Mouse (Mus musculus) E14TG2a.4 (cell line): Measurements from ENCODE around the gene Plxnb3.
A peak's percentile ranks its signal among the peaks of the same experiment; 100 is the strongest.

Experiments used
- H3K27me3 ChIP-seq: 2 replicates; pipeline ENCODE4 v1.6.1; 2014; ENCODE audit warnings: low read length, control low read depth; ENCODE audit not compliant: insufficient read depth
- H3K36me3 ChIP-seq: 2 replicates; pipeline ENCODE4 v1.6.1; 2014; ENCODE audit warnings: low read length, control low read depth; ENCODE audit not compliant: insufficient read depth
- H3K4me1 ChIP-seq: replicated peaks from 2 replicates; pipeline ENCODE4 v1.6.1; 2014; ENCODE audit warnings: low read depth, low read length, control low read depth
- H3K4me3 ChIP-seq: replicated peaks from 2 replicates; pipeline ENCODE4 v1.5.1; 2014; ENCODE audit warnings: mild to moderate bottlenecking, low read length
- H3K9me3 ChIP-seq: 2 replicates; pipeline ENCODE4 v1.6.1; 2014; ENCODE audit warnings: low read length, control low read depth
- CTCF ChIP-seq: conservative IDR thresholded peaks from 2 replicates; pipeline ENCODE4 v1.5.1; 2014; ENCODE audit warnings: low read length
- NANOG ChIP-seq: IDR thresholded peaks from 2 replicates; pipeline ENCODE4 v1.6.1; 2014; ENCODE audit warnings: borderline replicate concordance, low read length, mixed read lengths
- POU5F1 ChIP-seq: IDR thresholded peaks from 2 replicates; pipeline ENCODE4 v1.6.1; 2014; ENCODE audit warnings: low read length, borderline replicate concordance

The Plxnb3 gene

GRCm38 (mm10) chrX:73767267-73767666 is 10.4 kb downstream of the Plxnb3 start:
- no peaks in the 10 kb centered on the region for H3K9me3 ChIP-seq
- no peak for TF ChIP-seq POU5F1
- peak; percentile 55 for TF ChIP-seq CTCF
- no peak for TF ChIP-seq NANOG
- no peaks in the 10 kb centered on the region for H3K27me3 ChIP-seq
- 0 out of 2 replicates have a peak, but pooled peaks cover 3% of the 10 kb centered on the region for H3K4me1 ChIP-seq
- no peak overlapping the region for H3K4me3 ChIP-seq
- no peaks in the 10 kb centered on the region for H3K36me3 ChIP-seq

DNA sequence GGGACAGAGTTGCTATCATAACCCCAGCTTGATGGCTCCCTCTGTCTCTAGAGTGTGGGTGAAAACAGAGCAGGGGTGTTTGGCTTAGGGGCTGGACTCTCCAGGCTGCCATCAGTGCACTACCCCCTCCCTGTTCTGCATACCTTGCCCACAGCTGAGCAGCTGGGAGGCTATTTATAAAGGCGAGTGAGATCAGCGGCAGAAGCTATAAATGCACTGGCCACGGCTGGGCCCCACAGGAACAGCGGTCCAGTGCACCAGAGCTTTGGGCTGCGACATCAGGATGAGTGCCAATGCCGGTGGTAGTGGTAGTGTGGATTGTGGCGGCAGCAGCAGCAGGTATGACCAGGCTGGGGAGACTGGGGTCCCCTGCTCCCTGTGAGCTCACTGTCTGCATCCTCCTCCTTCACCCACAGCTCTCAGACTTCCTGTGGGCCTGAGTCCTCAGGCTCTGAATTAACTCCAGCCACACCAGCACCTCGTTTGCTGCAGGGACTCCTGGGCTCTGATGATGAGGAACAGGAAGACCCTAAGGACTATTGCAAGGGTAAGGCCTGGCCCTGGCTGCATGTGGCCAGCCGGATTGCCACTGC is 17.4 kb downstream of the Plxnb3 start, which contains the start of gene Srpk3:
Gene Srpk3 (plus strand): TSS at position 238 of the 593 bp plus-strand sequence.
- Histone ChIP-seq H3K4me1 (no peaks in the 10 kb centered on the region), H3K9me3 (no peaks in the 10 kb centered on the region), H3K4me3 (no peak within 1 kb of the TSS), H3K36me3 (peaks cover 35% of the 10 kb centered on the region), H3K27me3 (no peaks in the 10 kb centered on the region)
- TF ChIP-seq NANOG (no peak), CTCF (no peak)

DNA sequence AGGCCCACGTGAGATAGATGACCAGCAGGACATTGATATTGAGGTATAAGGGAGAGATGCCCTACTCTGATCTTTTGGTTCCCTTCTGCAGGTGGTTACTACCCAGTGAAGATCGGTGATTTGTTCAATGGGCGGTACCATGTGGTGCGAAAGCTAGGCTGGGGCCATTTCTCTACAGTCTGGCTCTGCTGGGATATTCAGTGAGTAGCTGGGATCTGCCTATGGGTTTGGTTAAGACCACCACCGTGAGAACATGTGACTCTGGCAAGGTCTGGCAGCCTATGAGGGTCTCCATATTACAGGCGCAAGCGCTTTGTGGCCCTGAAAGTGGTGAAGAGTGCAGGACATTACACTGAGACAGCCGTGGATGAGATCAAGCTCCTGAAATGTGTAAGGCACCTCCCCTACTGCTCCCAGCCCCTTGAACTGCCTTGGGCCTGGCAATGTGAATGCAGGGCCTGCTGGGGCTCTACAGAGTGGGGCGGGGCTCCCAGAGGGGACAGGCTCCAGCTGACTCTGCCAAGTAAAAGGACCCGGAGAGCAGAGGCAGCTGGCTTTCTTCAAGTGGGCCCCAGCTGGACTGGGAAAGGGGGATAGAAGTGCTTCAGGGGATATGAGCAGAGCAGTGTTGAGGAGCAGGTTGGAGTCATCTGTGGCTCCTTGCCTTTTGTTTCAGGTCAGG is 18.1 kb downstream of the Plxnb3 start:
- peaks cover 42% of the 10 kb centered on the region for H3K36me3 ChIP-seq

DNA sequence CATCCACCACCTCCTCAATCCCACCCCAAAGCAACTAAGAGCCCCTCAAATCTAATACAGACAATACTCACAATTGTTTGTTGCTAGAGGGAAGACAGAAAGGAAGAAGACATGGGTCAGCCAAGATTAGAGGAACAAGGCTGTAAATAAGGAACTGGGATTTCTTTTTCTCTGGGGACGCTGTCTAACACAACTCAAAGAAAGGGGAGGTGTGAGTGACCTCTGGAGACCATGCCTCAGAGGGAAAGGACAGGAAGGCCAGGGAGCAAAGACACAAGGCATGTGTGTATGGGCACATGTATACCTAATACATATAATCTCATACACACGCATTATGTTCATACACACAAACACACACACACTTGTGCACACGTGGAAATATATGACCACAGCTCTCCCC is 25.3 kb downstream of the Plxnb3 start:
- Histone ChIP-seq H3K9me3 (no peaks in the 10 kb centered on the region), H3K4me3 (no peak overlapping the region)
- no peak for TF ChIP-seq NANOG
- TF ChIP-seq POU5F1, result no peak
- no peak for TF ChIP-seq CTCF

More for the DNA sequence above, 18.1 kb downstream of the Plxnb3 start:
- H3K4me3 ChIP-seq, result no peak overlapping the region
- H3K9me3 ChIP-seq, result no peaks in the 10 kb centered on the region
- H3K27me3 ChIP-seq, result no peaks in the 10 kb centered on the region
- H3K4me1 ChIP-seq, result no peaks in the 10 kb centered on the region
- no peak for TF ChIP-seq POU5F1

DNA sequence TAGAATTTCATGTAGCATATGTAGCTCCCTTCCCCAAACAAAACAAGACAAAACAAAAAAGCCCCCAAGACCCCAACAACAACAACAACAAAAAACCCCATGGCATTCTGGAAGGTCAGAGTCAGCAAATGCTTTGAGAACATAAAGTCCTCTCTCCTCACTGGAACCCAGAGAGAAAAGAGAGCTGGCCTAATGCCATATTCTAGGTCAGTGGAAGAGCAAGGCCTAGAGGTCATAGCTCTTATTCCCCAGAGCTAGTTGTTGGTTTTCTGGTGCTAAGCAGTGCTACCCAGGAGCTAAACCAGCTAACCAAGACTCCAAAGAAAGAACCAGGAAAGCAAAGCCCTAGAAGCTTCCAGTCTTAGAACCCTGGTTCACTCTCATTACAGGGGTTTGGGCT is 28.8 kb downstream of the Plxnb3 start:
- H3K27me3 ChIP-seq, result no peaks in the 10 kb centered on the region
- TF ChIP-seq NANOG (no peak), CTCF (no peak), POU5F1 (no peak)
- peaks cover 50% of the 10 kb centered on the region for H3K4me1 ChIP-seq
- H3K36me3 ChIP-seq, result peaks cover 74% of the 10 kb centered on the region
- peak overlapping the region; percentile 89 for H3K4me3 ChIP-seq
- no peaks in the 10 kb centered on the region for H3K9me3 ChIP-seq

More for the DNA sequence above, 25.3 kb downstream of the Plxnb3 start:
- H3K27me3 ChIP-seq, result no peaks in the 10 kb centered on the region
- H3K36me3 ChIP-seq, result peaks cover 82% of the 10 kb centered on the region
- H3K4me1 ChIP-seq, result peaks cover 24% of the 10 kb centered on the region

DNA sequence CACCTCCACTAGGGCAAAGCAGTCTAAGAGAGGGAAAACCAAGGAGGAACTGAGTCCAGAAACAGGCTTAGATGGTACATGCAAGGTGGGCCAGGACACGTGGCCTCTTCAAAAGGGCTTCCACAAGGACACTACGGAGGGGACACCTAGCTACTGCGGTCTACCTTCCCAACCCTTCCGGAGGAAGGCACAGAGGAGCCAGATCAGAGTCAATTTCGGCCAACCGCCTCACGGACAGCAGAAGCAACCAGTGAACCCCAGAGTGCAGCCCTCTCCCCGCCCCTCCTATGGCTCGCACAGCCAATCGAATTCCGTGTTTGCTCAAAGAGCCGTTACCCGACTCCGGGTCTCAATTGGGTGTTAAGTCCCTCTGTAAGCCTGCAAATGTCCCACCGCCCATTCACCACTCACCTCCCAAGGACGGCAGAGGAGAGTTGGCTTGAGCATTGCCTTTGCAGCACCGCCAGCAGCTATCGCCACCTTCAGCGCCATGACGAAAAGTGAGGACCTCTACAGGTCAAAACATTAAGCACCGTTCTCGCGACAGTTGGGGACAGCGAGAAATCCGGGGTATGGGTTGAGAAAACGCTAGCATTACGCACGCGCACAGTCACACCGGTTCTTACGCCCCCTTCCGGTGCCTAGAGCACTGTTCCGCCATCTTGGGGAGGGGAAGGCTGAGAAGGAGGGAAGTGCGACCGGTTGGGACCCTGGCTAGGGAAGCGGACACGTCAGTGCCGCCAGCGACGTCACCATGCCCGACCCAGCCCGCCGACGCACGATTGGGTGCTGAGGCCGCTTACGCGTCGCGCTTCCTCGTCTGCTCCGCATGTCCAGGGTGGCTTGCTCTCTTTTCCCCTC is 29.7 kb downstream of the Plxnb3 start, which contains the start of the genes Idh3g and Ssr4:
Gene Idh3g (minus strand): TSS at position 534 of the 861 bp plus-strand sequence.
Gene Ssr4 (plus strand): TSS at position 665 of the 861 bp plus-strand sequence.
- H3K27me3 ChIP-seq, result no peaks in the 10 kb centered on the region
- H3K36me3 ChIP-seq, result peaks cover 74% of the 10 kb centered on the region
- TF ChIP-seq POU5F1, result no peak
- 0 out of 2 replicates have a peak, but pooled peaks have one; percentile 5 for TF ChIP-seq CTCF
- H3K9me3 ChIP-seq, result no peaks in the 10 kb centered on the region
- peaks cover 59% of the 10 kb centered on the region for H3K4me1 ChIP-seq
- peak within 1 kb of the TSS; percentile 89 for H3K4me3 ChIP-seq

DNA sequence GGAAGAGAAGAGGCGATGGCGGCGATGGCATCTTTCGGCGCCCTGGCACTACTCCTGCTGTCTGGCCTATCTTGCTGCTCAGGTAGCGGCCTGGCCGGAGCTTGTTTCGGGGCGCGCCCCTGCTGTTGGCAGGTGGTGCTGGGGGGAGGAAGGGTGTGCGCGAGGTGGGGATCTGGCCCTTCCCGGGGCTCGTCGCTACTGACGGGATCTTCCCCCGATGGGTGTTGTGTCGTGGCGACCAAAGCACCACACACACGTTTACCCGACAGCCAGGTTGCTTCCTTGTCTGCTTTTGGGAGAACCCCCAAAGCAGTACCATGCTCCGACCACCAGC is 30.3 kb downstream of the Plxnb3 start:
- Histone ChIP-seq H3K36me3 (peaks cover 74% of the 10 kb centered on the region), H3K4me3 (peak overlapping the region; percentile 89), H3K27me3 (no peaks in the 10 kb centered on the region), H3K4me1 (peaks cover 63% of the 10 kb centered on the region), H3K9me3 (no peaks in the 10 kb centered on the region)
- TF ChIP-seq POU5F1, result no peak
- no peak for TF ChIP-seq CTCF
- TF ChIP-seq NANOG, result no peak

DNA sequence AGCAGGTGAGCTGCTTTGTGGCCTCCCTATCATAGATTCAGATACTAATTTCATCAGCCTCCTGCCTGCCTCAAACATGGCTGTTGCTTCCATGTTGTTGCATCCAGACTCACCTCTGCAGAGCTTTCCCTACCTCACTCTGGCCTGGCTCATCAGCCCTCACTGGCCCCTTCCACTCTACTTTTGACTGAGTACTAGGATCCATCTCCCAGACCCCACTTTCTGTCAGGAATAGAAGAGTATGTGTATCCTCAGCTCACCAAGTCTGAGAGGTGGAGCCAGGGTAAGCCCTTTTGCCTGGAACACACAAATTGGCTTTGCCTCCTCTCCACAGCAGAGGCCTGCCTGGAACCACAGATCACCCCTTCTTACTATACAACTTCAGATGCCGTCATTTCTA is 31.6 kb downstream of the Plxnb3 start:
- H3K4me3 ChIP-seq, result peak overlapping the region; percentile 89
- no peaks in the 10 kb centered on the region for H3K27me3 ChIP-seq
- TF ChIP-seq NANOG (no peak), CTCF (no peak), POU5F1 (no peak)
- H3K9me3 ChIP-seq, result no peaks in the 10 kb centered on the region
- H3K4me1 ChIP-seq, result peaks cover 72% of the 10 kb centered on the region
- peaks cover 72% of the 10 kb centered on the region for H3K36me3 ChIP-seq
